Mouse (Mus musculus) lung, adult 18-20 months (tissue): ENCODE measurements at regions not wholly inside any gene's neighbourhood (a gene's known extent, or its start where the extent isn't known, plus 50 kb on each side); places are given as distances from the start of the nearest gene placed in this dataset.

ENCODE experiments used
- DNase-seq, 2 experiments: peaks; one replicate each; pipeline ENCODE4 v3.0.0; 2022; ENCODE audit warnings: mixed read lengths in 2 of 2

- no peak for DNase-seq
Measured at GRCm38 (mm10) chr15:64622591-64622990, 194.9 kb upstream of the Gm21798 start.

GRCm38 (mm10) chr15:64626359-64626758 is 191.1 kb upstream of the Gm21798 start:
- DNase-seq: no peak

GRCm38 (mm10) chr15:64627258-64627657 is 190.2 kb upstream of the Gm21798 start:
- DNase-seq: peak; percentile 60 to 64
